Mouse (Mus musculus) layer of hippocampus, postnatal 25 days (tissue): ENCODE measurements around the gene Sigirr. TPM values are rescaled to one million over a fixed set of nuclear protein-coding genes. Genes with fewer than 3 reads are reported as not detected.

Experiments
- total RNA-seq, 2 experiments: library from RNA; stranded (reverse); gene quantifications; 2 replicates each; pipeline ENCODE4 v1.2.3; 2021

Sigirr gene
- total RNA-seq, 2 experiments from 2014 or later: 1.9 to 3.2 TPM

Other genes with a start within 250 kb of the Sigirr start
- not detected for gene Gm45785, start 244.2 kb downstream of the Sigirr start, total RNA-seq
- gene Ric8a, start 243.6 kb downstream of the Sigirr start, total RNA-seq: 10 to 100 TPM; 79.1 to 86.5 TPM
- gene Bet1l, start 243.0 kb downstream of the Sigirr start, total RNA-seq: 10 to 100 TPM; 26.6 to 29.6 TPM
- 100 to 1,000 TPM; 107 to 117 TPM for gene Psmd13, start 218.6 kb downstream of the Sigirr start, total RNA-seq
- 10 to 100 TPM; 67.0 to 77.5 TPM for gene Sirt3, start 218.3 kb downstream of the Sigirr start, total RNA-seq
- 1 to 10 TPM; 1.3 to 2.8 TPM for gene Cox8b, start 200.1 kb downstream of the Sigirr start, total RNA-seq
- gene Nlrp6, start 179.7 kb downstream of the Sigirr start, total RNA-seq: under 1 TPM; 0.21 to 0.37 TPM
- gene Pgghg, start 159.2 kb downstream of the Sigirr start, total RNA-seq: 1 to 10 TPM; 4.0 to 7.1 TPM
- not detected for gene Ifitm5, start 150.3 kb downstream of the Sigirr start, total RNA-seq
- not detected for gene Gm45717, start 144.6 kb downstream of the Sigirr start, total RNA-seq
- gene Ifitm2, start 144.6 kb downstream of the Sigirr start, total RNA-seq: 10 to 100 TPM in 1 of 2 experiments, 1 to 10 TPM in 1; 9.7 to 13.4 TPM
- 1 to 10 TPM; 1.3 to 1.5 TPM for gene Ifitm1, start 133.4 kb downstream of the Sigirr start, total RNA-seq
- gene Ifitm3, start 89.8 kb downstream of the Sigirr start, total RNA-seq: 10 to 100 TPM; 11.9 to 13.8 TPM
- not detected for gene Ifitm6, start 82.6 kb downstream of the Sigirr start, total RNA-seq
- gene Gm17387, start 71.4 kb downstream of the Sigirr start, total RNA-seq: not detected
- gene B4galnt4, start 39.5 kb downstream of the Sigirr start, total RNA-seq: 10 to 100 TPM; 80.7 to 96.2 TPM
- not detected for gene Pkp3, start 22.4 kb downstream of the Sigirr start, total RNA-seq
- gene Ano9, start 17.2 kb upstream of the Sigirr start, total RNA-seq: not detected
- gene Ptdss2, start 21.8 kb upstream of the Sigirr start, total RNA-seq: 10 to 100 TPM; 58.7 to 61.1 TPM
- gene Rnh1, start 72.3 kb upstream of the Sigirr start, total RNA-seq: 10 to 100 TPM; 32.5 to 36.5 TPM
- gene Hras, start 93.4 kb upstream of the Sigirr start, total RNA-seq: 100 to 1,000 TPM; 193 to 235 TPM
- 1 to 10 TPM; 4.5 to 6.1 TPM for gene Lrrc56, start 93.6 kb upstream of the Sigirr start, total RNA-seq
- not detected for gene Lmntd2, start 113.5 kb upstream of the Sigirr start, total RNA-seq
- gene Rassf7, start 115.3 kb upstream of the Sigirr start, total RNA-seq: under 1 TPM; 0.64 to 0.80 TPM
- gene Phrf1, start 128.2 kb upstream of the Sigirr start, total RNA-seq: 10 to 100 TPM; 67.1 to 71.1 TPM
- 1 to 10 TPM in 1 of 2 experiments, under 1 TPM in 1; 0.91 to 1.9 TPM for gene Irf7, start 165.9 kb upstream of the Sigirr start, total RNA-seq
- not detected for gene Cdhr5, start 176.2 kb upstream of the Sigirr start, total RNA-seq
- gene Sct, start 178.6 kb upstream of the Sigirr start, total RNA-seq: not detected
- under 1 TPM in 1 of 2 experiments, not detected in 1; 0.12 TPM for gene Drd4, start 191.4 kb upstream of the Sigirr start, total RNA-seq
- gene Deaf1, start 227.1 kb upstream of the Sigirr start, total RNA-seq: 10 to 100 TPM; 91.3 to 92.6 TPM
- gene Tmem80, start 227.2 kb upstream of the Sigirr start, total RNA-seq: 10 to 100 TPM; 28.8 to 39.3 TPM
- 1 to 10 TPM; 4.7 to 6.2 TPM for gene Eps8l2, start 238.3 kb upstream of the Sigirr start, total RNA-seq